Mouse (Mus musculus): Measurements from ENCODE around the gene Senp3.

DNA sequence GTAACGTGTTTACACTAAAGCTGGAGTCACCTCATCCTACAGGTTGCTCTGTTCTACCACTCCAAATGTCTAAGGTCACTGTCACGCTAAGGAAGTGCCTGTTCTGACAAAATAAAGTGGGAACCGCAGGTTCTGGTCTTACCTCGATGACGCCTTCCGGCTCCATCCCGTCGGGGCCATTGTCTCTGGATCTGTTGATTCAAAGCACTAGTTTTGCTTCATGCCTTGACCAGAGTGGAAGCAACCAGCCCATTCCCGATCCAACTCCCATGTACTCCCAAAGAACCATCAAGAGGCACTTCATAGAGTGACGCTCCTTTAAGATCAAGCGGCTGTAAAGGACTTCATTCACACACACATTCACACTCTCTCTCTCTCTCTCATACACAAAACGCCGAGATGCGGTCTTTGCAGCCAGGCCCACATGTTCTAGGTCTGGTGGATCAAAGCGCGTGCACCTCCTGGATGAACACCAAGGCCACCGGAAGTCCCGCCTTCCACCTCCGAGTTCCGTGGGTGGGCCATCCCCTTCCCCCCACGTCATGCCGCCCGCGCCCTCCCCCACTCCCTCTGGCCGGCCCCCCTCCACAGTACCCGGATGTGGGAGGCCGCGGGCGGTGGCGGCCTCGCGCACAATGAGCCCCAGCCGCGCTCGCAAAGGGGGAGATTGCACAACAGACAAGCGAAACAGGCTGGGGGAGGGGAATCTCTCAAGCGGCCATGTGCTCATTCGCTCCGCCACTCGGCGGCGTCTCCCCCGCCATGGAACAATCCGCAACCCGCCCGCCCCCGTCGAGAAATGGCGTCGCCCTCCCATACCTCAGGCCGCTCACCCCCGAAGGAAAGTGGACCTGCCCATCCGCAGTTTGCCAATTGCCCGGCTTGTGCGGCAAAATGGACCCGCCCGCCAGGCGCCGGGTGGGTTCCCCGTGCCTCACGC lies 10.8 kb downstream of the Senp3 start:
- TF ChIP-seq EP300 (IDR thresholded peaks at IDR 0.05; ENCODE audit: insufficient read depth, low read depth, low read length) (no peak), CTCF (IDR thresholded peaks at IDR 0.05; ENCODE audit: low read depth, low read length) (no peak)
